Mouse (Mus musculus) midbrain, embryonic 15.5 days (tissue): ENCODE measurements around the gene Rnf216. TPM values are rescaled to one million over a fixed set of nuclear protein-coding genes. Genes with fewer than 3 reads are reported as not detected.

Source experiments
- ATAC-seq: fragments of 200-750 bp; cut with Nextera tagmentation; replicated peaks from 2 replicates; pipeline ENCODE4 v1.8.0; 2017; ENCODE audit warnings: moderate TSS enrichment
- H3K27ac ChIP-seq: fragments of 300-500 bp; sonication (generic); 2 replicates; pipeline ENCODE4 v1.5.1; 2015; ENCODE audit warnings: mild to moderate bottlenecking, inconsistent platforms
- H3K27me3 ChIP-seq: fragments of 300-500 bp; sonication (generic); replicated peaks from 2 replicates; pipeline ENCODE4 v1.6.1; 2015; ENCODE audit warnings: inconsistent platforms
- H3K36me3 ChIP-seq: fragments of 300-500 bp; sonication (generic); replicated peaks from 2 replicates; pipeline ENCODE4 v1.6.1; 2015; ENCODE audit warnings: inconsistent platforms
- H3K4me1 ChIP-seq: fragments of 300-500 bp; sonication (generic); 2 replicates; pipeline ENCODE4 v1.6.1; 2015; ENCODE audit warnings: inconsistent platforms
- H3K4me2 ChIP-seq: fragments of 300-500 bp; sonication (generic); 2 replicates; pipeline ENCODE4 v1.6.1; 2015; ENCODE audit warnings: inconsistent platforms, mild to moderate bottlenecking, moderate library complexity
- H3K4me3 ChIP-seq: fragments of 300-500 bp; sonication (generic); 2 replicates; pipeline ENCODE4 v1.5.1; 2015; ENCODE audit warnings: mild to moderate bottlenecking, inconsistent platforms
- H3K9ac ChIP-seq: fragments of 300-500 bp; sonication (generic); 2 replicates; pipeline ENCODE4 v1.6.1; 2015; ENCODE audit warnings: mild to moderate bottlenecking, inconsistent platforms
- H3K9me3 ChIP-seq: fragments of 300-500 bp; sonication (generic); 2 replicates; pipeline ENCODE4 v1.6.1; 2016; ENCODE audit warnings: inconsistent platforms
- WGBS: fragments of 180-500 bp; shearing (Covaris S2); methylation state at CpG from one replicate; pipeline ENCODE4 v1.1.7; 2015; ENCODE audit warnings: mixed read lengths; 5-methylcytosine and 5-hydroxymethylcytosine counted together
- polyA plus RNA-seq: library from polyadenylated mRNA; unstranded; fragments of >200 nt; fragmentation: Nextera tagmentation; extraction: Ambion mirVana; gene quantifications from 2 replicates; pipeline ENCODE4 v1.2.1, GENCODE M21; 2015

Rnf216 gene
- polyA plus RNA-seq, 1 experiment from 2014 or later = 33.6 TPM

GRCm38 (mm10) chr5:143084898-143085297 lies 27.9 kb downstream of the Rnf216 start:
- no peak for ATAC-seq
- Histone ChIP-seq H3K9me3 (no peaks in the 10 kb centered on the region), H3K27ac (no peak overlapping the region), H3K4me2 (no peak overlapping the region), H3K4me3 (no peak overlapping the region), H3K9ac (no peak overlapping the region), H3K27me3 (no peaks in the 10 kb centered on the region), H3K4me1 (no peaks in the 10 kb centered on the region), H3K36me3 (peaks cover 21% of the 10 kb centered on the region; the same call in 1 of the 2 replicates)
- WGBS = 70% methylated on average over 4 of the region's 4 CpGs

GRCm38 (mm10) chr5:143079806-143080205 lies 33.0 kb downstream of the Rnf216 start:
- Histone ChIP-seq H3K4me1 (no peaks in the 10 kb centered on the region), H3K9me3 (no peaks in the 10 kb centered on the region), H3K36me3 (peaks cover 41% of the 10 kb centered on the region; the same call in 1 of the 2 replicates), H3K4me3 (no peak overlapping the region), H3K27me3 (no peaks in the 10 kb centered on the region), H3K9ac (no peak overlapping the region), H3K4me2 (no peak overlapping the region), H3K27ac (no peak overlapping the region)
- WGBS = 100% methylated on average over 1 of the region's 1 CpGs
- ATAC-seq = no peak

- no peaks in the 10 kb centered on the region for H3K9me3 ChIP-seq
- H3K27me3 ChIP-seq = no peaks in the 10 kb centered on the region
- peaks cover 49% of the 10 kb centered on the region; the same call in 1 of the 2 replicates for H3K36me3 ChIP-seq
- H3K27ac ChIP-seq = no peak overlapping the region
- H3K9ac ChIP-seq = no peak overlapping the region
- H3K4me2 ChIP-seq = no peak overlapping the region
- no peak for ATAC-seq
- H3K4me1 ChIP-seq = no peaks in the 10 kb centered on the region
- no peak overlapping the region for H3K4me3 ChIP-seq
- WGBS = 94% methylated on average over 3 of the region's 3 CpGs
Measured at GRCm38 (mm10) chr5:143076603-143077143, 36.1 kb downstream of the Rnf216 start.

- Histone ChIP-seq H3K4me2 (no peak overlapping the region), H3K27ac (no peak overlapping the region), H3K27me3 (no peaks in the 10 kb centered on the region), H3K4me1 (no peaks in the 10 kb centered on the region), H3K9me3 (no peaks in the 10 kb centered on the region), H3K4me3 (no peak overlapping the region), H3K36me3 (peaks cover 47% of the 10 kb centered on the region; the same call in 1 of the 2 replicates), H3K9ac (no peak overlapping the region)
- ATAC-seq = no peak
- 97% methylated on average over 2 of the region's 2 CpGs for WGBS
Measured at GRCm38 (mm10) chr5:143075987-143076386, 36.8 kb downstream of the Rnf216 start.

GRCm38 (mm10) chr5:143069048-143069447 lies 43.7 kb downstream of the Rnf216 start:
- no peaks in the 10 kb centered on the region for H3K27me3 ChIP-seq
- no peak for ATAC-seq
- H3K36me3 ChIP-seq = peaks cover 30% of the 10 kb centered on the region; the same call in 1 of the 2 replicates
- 98% methylated on average over 2 of the region's 2 CpGs for WGBS
- H3K27ac ChIP-seq = no peak overlapping the region
- no peak overlapping the region for H3K4me3 ChIP-seq
- H3K9ac ChIP-seq = no peak overlapping the region
- H3K4me2 ChIP-seq = no peak overlapping the region
- no peaks in the 10 kb centered on the region for H3K9me3 ChIP-seq
- peaks cover 8% of the 10 kb centered on the region; the same call in 1 of the 2 replicates for H3K4me1 ChIP-seq

GRCm38 (mm10) chr5:143068382-143068781 lies 44.4 kb downstream of the Rnf216 start:
- no peaks in the 10 kb centered on the region for H3K9me3 ChIP-seq
- ATAC-seq = no peak
- H3K4me1 ChIP-seq = peaks cover 8% of the 10 kb centered on the region; the same call in 1 of the 2 replicates
- WGBS = 86% methylated on average over 3 of the region's 3 CpGs
- no peak overlapping the region for H3K9ac ChIP-seq
- no peak overlapping the region for H3K27ac ChIP-seq
- peaks cover 29% of the 10 kb centered on the region; the same call in 1 of the 2 replicates for H3K36me3 ChIP-seq
- H3K27me3 ChIP-seq = no peaks in the 10 kb centered on the region
- H3K4me2 ChIP-seq = no peak overlapping the region
- no peak overlapping the region for H3K4me3 ChIP-seq

GRCm38 (mm10) chr5:143066551-143066958 lies 46.2 kb downstream of the Rnf216 start:
- H3K27me3 ChIP-seq = no peaks in the 10 kb centered on the region
- 8% methylated on average over 1 of the region's 1 CpGs for WGBS
- no peak overlapping the region for H3K4me2 ChIP-seq
- peaks cover 29% of the 10 kb centered on the region; the same call in 1 of the 2 replicates for H3K36me3 ChIP-seq
- no peak overlapping the region; the same call in 1 of the 2 replicates for H3K27ac ChIP-seq
- H3K9ac ChIP-seq = no peak overlapping the region
- peaks cover 12% of the 10 kb centered on the region for H3K4me1 ChIP-seq
- 0 out of 2 replicates have a peak, but pooled peaks have one; percentile 33 for ATAC-seq
- no peak overlapping the region for H3K4me3 ChIP-seq
- H3K9me3 ChIP-seq = no peaks in the 10 kb centered on the region

- no peak overlapping the region for H3K4me3 ChIP-seq
- no peak for ATAC-seq
- peaks cover 16% of the 10 kb centered on the region for H3K4me1 ChIP-seq
- no peaks in the 10 kb centered on the region for H3K27me3 ChIP-seq
- H3K9ac ChIP-seq = no peak overlapping the region
- H3K27ac ChIP-seq = no peak overlapping the region
- H3K4me2 ChIP-seq = no peak overlapping the region
- 100% methylated on average over 1 of the region's 1 CpGs for WGBS
- H3K36me3 ChIP-seq = peaks cover 29% of the 10 kb centered on the region; the same call in 1 of the 2 replicates
- no peaks in the 10 kb centered on the region for H3K9me3 ChIP-seq
Measured at GRCm38 (mm10) chr5:143066096-143066495, 46.7 kb downstream of the Rnf216 start.

GRCm38 (mm10) chr5:143065230-143065629 lies 47.6 kb downstream of the Rnf216 start:
- no peak for ATAC-seq
- no peaks in the 10 kb centered on the region for H3K27me3 ChIP-seq
- peaks cover 21% of the 10 kb centered on the region for H3K4me1 ChIP-seq
- 81% methylated on average over 2 of the region's 2 CpGs for WGBS
- H3K9ac ChIP-seq = no peak overlapping the region
- no peak overlapping the region for H3K4me3 ChIP-seq
- no peak overlapping the region for H3K4me2 ChIP-seq
- H3K27ac ChIP-seq = no peak overlapping the region
- no peaks in the 10 kb centered on the region for H3K9me3 ChIP-seq
- H3K36me3 ChIP-seq = peaks cover 29% of the 10 kb centered on the region; the same call in 1 of the 2 replicates

- no peak overlapping the region for H3K9ac ChIP-seq
- H3K27ac ChIP-seq = peak overlapping the region; percentile 85; the same call in 1 of the 2 replicates
- H3K27me3 ChIP-seq = no peaks in the 10 kb centered on the region
- no peak overlapping the region for H3K4me2 ChIP-seq
- ATAC-seq = no peak
- H3K9me3 ChIP-seq = no peaks in the 10 kb centered on the region
- peaks cover 11% of the 10 kb centered on the region; the same call in 1 of the 2 replicates for H3K36me3 ChIP-seq
- H3K4me1 ChIP-seq = peaks cover 24% of the 10 kb centered on the region
- WGBS = 88% methylated on average over 3 of the region's 3 CpGs
- no peak overlapping the region for H3K4me3 ChIP-seq
Measured at GRCm38 (mm10) chr5:143062251-143062650, 50.5 kb downstream of the Rnf216 start.

- Histone ChIP-seq H3K9me3 (no peaks in the 10 kb centered on the region), H3K9ac (no peak overlapping the region), H3K27me3 (no peaks in the 10 kb centered on the region), H3K4me2 (peak overlapping the region; percentile 8; the same call in 1 of the 2 replicates), H3K27ac (peak overlapping the region; percentile 85), H3K36me3 (peaks cover 8% of the 10 kb centered on the region; the same call in 1 of the 2 replicates), H3K4me1 (peaks cover 24% of the 10 kb centered on the region), H3K4me3 (no peak overlapping the region)
- peak; percentile 89 for ATAC-seq
- 23% methylated on average over 3 of the region's 3 CpGs for WGBS
Measured at GRCm38 (mm10) chr5:143061511-143061910, 51.3 kb downstream of the Rnf216 start.

- Histone ChIP-seq H3K27ac (peak overlapping the region; percentile 85), H3K4me3 (no peak overlapping the region), H3K4me2 (peak overlapping the region; percentile 8; the same call in 1 of the 2 replicates), H3K9ac (no peak overlapping the region), H3K9me3 (no peaks in the 10 kb centered on the region), H3K36me3 (peaks cover 8% of the 10 kb centered on the region; the same call in 1 of the 2 replicates), H3K27me3 (no peaks in the 10 kb centered on the region), H3K4me1 (peaks cover 19% of the 10 kb centered on the region)
- WGBS = 12% methylated on average over 2 of the region's 2 CpGs
- peak; percentile 88 for ATAC-seq
Measured at GRCm38 (mm10) chr5:143060774-143061385, 51.9 kb downstream of the Rnf216 start.
